Mouse (Mus musculus): ENCODE results near the gene Crnn. TPM values are rescaled to one million over a fixed set of nuclear protein-coding genes. Genes with fewer than 3 reads are reported as not detected.

The Crnn gene
- polyA plus RNA-seq (2015; fragmentation: Nextera tagmentation; extraction: Ambion mirVana), result not detected in 2 replicates

DNA sequence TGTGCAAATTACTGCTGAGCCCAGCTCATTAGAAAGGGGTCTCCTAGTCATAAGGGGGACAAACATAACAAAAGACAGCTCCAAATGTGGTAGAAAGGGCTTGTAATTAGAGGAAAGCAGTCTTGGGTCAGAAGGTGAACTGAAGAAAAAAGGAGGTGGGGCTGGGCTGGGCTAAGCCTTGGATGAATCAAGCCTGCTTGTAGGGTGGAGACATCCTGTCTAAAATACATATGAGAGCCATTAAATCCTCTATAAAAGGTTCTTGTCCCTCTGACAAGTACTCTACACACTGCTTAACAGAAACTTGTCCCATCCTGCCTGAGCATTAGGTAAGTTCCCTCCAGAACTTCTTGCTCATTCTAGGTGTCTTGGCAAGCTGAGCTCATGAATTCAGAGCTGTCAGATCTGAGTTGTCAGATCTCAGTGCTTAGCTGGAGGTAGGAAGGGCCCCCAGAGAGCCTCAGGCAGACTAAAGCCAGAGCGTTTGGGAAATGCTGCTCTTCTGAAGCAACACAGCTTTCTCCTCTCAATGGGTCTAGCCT, at the start of gene Crnn:
TSS of gene Crnn (plus strand) at position 278 of the 542 bp plus-strand sequence.

GRCm38 (mm10) chr3:93196978-93197377, 52.4 kb downstream of the Crnn start, which contains the start of gene Flg2:
Flg2 (plus strand) TSS chr3:93197278.

Other genes starting within 250 kb of the Crnn start
- not detected in 2 replicates for gene Lce3a, start 218.6 kb upstream of the Crnn start, polyA plus RNA-seq (2015; fragmentation: Nextera tagmentation; extraction: Ambion mirVana)
- not detected in 2 replicates for gene Lce3b, start 211.8 kb upstream of the Crnn start, polyA plus RNA-seq (2015; fragmentation: Nextera tagmentation; extraction: Ambion mirVana)
- gene Lce3c, start 200.3 kb upstream of the Crnn start, polyA plus RNA-seq (2015; fragmentation: Nextera tagmentation; extraction: Ambion mirVana), result 5.2 TPM in 1 of 2 replicates, not detected in the other
- not detected in 2 replicates for gene Lce3d, start 187.4 kb upstream of the Crnn start, polyA plus RNA-seq (2015; fragmentation: Nextera tagmentation; extraction: Ambion mirVana)
- 0.35 TPM in 1 of 2 replicates, not detected in the other for gene Lce3e, start 177.7 kb upstream of the Crnn start, polyA plus RNA-seq (2015; fragmentation: Nextera tagmentation; extraction: Ambion mirVana)
- gene Lce3f, start 152.6 kb upstream of the Crnn start, polyA plus RNA-seq (2015; fragmentation: Nextera tagmentation; extraction: Ambion mirVana), result not detected in 2 replicates
- 0.22 and 40.8 TPM in 2 replicates for gene Crct1, start 129.1 kb upstream of the Crnn start, polyA plus RNA-seq (2015; fragmentation: Nextera tagmentation; extraction: Ambion mirVana)
- gene Lce1m, start 125.7 kb upstream of the Crnn start, polyA plus RNA-seq (2015; fragmentation: Nextera tagmentation; extraction: Ambion mirVana), result 61.0 TPM in 1 of 2 replicates, not detected in the other
- not detected in 2 replicates for gene Gm4858, start 76.0 kb upstream of the Crnn start, polyA plus RNA-seq (2015; fragmentation: Nextera tagmentation; extraction: Ambion mirVana)
- 1.0 TPM in 1 of 2 replicates, not detected in the other for gene Flg2, start 52.5 kb downstream of the Crnn start, polyA plus RNA-seq (2015; fragmentation: Nextera tagmentation; extraction: Ambion mirVana)
- gene Flg, start 128.7 kb downstream of the Crnn start, polyA plus RNA-seq (2015; fragmentation: Nextera tagmentation; extraction: Ambion mirVana), result 98.4 TPM in 1 of 2 replicates, not detected in the other
- 2.4 TPM in 1 of 2 replicates, not detected in the other for gene Hrnr, start 175.0 kb downstream of the Crnn start, polyA plus RNA-seq (2015; fragmentation: Nextera tagmentation; extraction: Ambion mirVana)
- 0.17 TPM in 1 of 2 replicates, not detected in the other for gene Rptn, start 248.9 kb downstream of the Crnn start, polyA plus RNA-seq (2015; fragmentation: Nextera tagmentation; extraction: Ambion mirVana)

Data from skeletal muscle tissue, postnatal 0 days (tissue).